Mouse (Mus musculus): ENCODE results near the gene Gm8369. TPM values are rescaled to one million over a fixed set of nuclear protein-coding genes. Genes with fewer than 3 reads are reported as not detected.

The Gm8369 gene
- total and polyA plus RNA-seq, 3 experiments: 0.98 to 2.1 TPM; not detected in 1

DNA sequence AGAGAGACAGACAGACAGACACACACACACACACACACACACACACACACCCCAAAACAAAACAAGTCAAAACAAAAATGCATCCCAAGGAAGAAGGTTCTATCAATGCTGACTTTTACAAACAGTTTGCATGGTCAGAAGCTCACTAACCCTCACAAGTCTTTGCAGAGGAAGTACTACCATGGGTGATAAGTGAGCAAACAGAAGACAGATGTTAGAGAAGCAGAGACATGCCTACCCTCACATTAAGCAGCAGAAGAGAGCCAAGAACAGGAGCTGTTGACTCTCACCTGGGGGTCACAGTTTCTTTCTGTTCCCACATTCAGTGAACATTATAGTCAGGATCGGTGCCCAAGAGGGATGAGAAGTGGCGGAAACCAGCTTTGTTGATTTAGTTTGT lies 6.0 kb upstream of the Gm8369 start:
- TF ChIP-seq CTCF (IDR thresholded peaks at IDR 0.05; ENCODE audit: low read depth, low read length) (no peak), GATA1 (IDR thresholded peaks at IDR 0.05; ENCODE audit: borderline replicate concordance, low read length) (no peak), TAL1 (conservative IDR thresholded peaks at IDR 0.05; ENCODE audit: low read depth, low read length) (no peak), GATA2 (IDR thresholded peaks at IDR 0.05; ENCODE audit: borderline replicate concordance, low read depth, low read length) (no peak), POLR2AphosphoS5 (IDR thresholded peaks at IDR 0.05; ENCODE audit: insufficient replicate concordance, low read depth, low read length) (no peak)

GRCm38 (mm10) chr19:11482684-11483083 lies 3.1 kb upstream of the Gm8369 start:
- no peak for TF ChIP-seq POLR2AphosphoS5 (IDR thresholded peaks at IDR 0.05; ENCODE audit: insufficient replicate concordance, low read depth, low read length)
- Histone ChIP-seq H3K9me3 (replicated peaks) (no peaks in the 10 kb centered on the region), H3K4me3 (ENCODE audit: low read depth, low read length) (no peak overlapping the region), H3K4me1 (ENCODE audit: insufficient read depth, low read depth, low read length) (peaks cover 29% of the 10 kb centered on the region), H3K27me3 (ENCODE audit: insufficient read depth, low read length) (no peaks in the 10 kb centered on the region), H3K36me3 (replicated peaks) (no peaks in the 10 kb centered on the region)
- ATAC-seq (ENCODE audit: extremely low read depth, insufficient number of reproducible peaks, low FRiP score, poor library complexity, severe bottlenecking) (no peak), DNase-seq (ENCODE audit: low spot score) (no peak)

More for the DNA sequence above, 6.0 kb upstream of the Gm8369 start:
- no peaks in the 10 kb centered on the region for H3K36me3 ChIP-seq (replicated peaks)
- H3K27me3 ChIP-seq (ENCODE audit: insufficient read depth, low read length): no peaks in the 10 kb centered on the region
- H3K4me1 ChIP-seq (ENCODE audit: insufficient read depth, low read depth, low read length): peaks cover 12% of the 10 kb centered on the region
- no peak for ATAC-seq (ENCODE audit: extremely low read depth, insufficient number of reproducible peaks, low FRiP score, poor library complexity, severe bottlenecking)
- H3K9me3 ChIP-seq (replicated peaks): no peaks in the 10 kb centered on the region
- no peak for DNase-seq (ENCODE audit: low spot score)
- H3K4me3 ChIP-seq (ENCODE audit: low read depth, low read length): no peak overlapping the region

DNA sequence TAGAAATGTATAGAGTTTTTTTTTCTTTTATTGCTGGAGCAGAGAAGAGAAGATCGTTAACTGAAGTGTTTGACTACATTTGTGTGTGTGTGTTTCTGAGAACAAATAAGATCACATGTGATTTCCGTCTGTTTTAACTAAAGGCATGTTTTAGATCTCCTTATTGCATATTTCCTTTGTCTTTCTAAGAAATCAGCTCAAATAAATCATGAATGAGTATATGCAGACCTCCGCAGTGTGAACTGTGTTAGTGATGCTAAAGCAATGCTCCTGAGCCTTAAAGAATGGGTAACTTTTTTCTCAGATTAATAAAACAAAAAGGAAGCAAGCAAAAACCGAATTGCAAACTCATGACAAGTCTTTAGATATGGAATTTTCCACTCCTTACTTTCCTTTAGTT lies 1.8 kb upstream of the Gm8369 start:
- no peak for TF ChIP-seq GATA1 (IDR thresholded peaks at IDR 0.05; ENCODE audit: borderline replicate concordance, low read length)
- no peak for TF ChIP-seq POLR2AphosphoS5 (IDR thresholded peaks at IDR 0.05; ENCODE audit: insufficient replicate concordance, low read depth, low read length)
- TF ChIP-seq CTCF (IDR thresholded peaks at IDR 0.05; ENCODE audit: low read depth, low read length): no peak
- no peak for TF ChIP-seq GATA2 (IDR thresholded peaks at IDR 0.05; ENCODE audit: borderline replicate concordance, low read depth, low read length)
- TF ChIP-seq TAL1 (conservative IDR thresholded peaks at IDR 0.05; ENCODE audit: low read depth, low read length): no peak
- no peaks in the 10 kb centered on the region for H3K9me3 ChIP-seq (replicated peaks)

DNA sequence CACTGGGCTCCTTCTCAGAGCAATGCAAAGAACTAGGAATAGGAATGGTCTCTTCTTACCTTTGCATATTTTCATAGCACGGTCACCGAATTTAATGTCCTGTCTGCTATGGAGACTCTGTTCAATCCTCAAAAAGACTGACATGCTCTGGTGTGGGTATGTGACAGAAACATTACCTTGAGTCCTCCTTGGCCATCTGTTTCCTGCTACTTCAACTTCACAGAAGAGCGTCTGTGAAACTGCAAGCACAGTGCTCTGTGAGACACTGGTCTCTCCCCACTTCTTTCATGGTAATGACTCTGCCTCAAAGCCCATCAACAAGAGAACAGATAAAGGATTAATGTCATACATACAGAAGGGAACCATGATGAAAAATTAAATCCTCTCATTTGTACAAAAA lies 1.4 kb upstream of the Gm8369 start:
- no peak for TF ChIP-seq TAL1 (conservative IDR thresholded peaks at IDR 0.05; ENCODE audit: low read depth, low read length)
- no peak for TF ChIP-seq CTCF (IDR thresholded peaks at IDR 0.05; ENCODE audit: low read depth, low read length)
- TF ChIP-seq GATA2 (IDR thresholded peaks at IDR 0.05; ENCODE audit: borderline replicate concordance, low read depth, low read length): no peak
- TF ChIP-seq POLR2AphosphoS5 (IDR thresholded peaks at IDR 0.05; ENCODE audit: insufficient replicate concordance, low read depth, low read length): no peak
- TF ChIP-seq GATA1 (IDR thresholded peaks at IDR 0.05; ENCODE audit: borderline replicate concordance, low read length): no peak
- Histone ChIP-seq H3K4me3 (ENCODE audit: low read depth, low read length) (no peak overlapping the region), H3K9me3 (replicated peaks) (no peaks in the 10 kb centered on the region), H3K27me3 (ENCODE audit: insufficient read depth, low read length) (no peaks in the 10 kb centered on the region), H3K4me1 (ENCODE audit: insufficient read depth, low read depth, low read length) (peaks cover 29% of the 10 kb centered on the region), H3K36me3 (replicated peaks) (no peaks in the 10 kb centered on the region)
- ATAC-seq (ENCODE audit: extremely low read depth, insufficient number of reproducible peaks, low FRiP score, poor library complexity, severe bottlenecking) (no peak), DNase-seq (ENCODE audit: low spot score) (no peak)

More for the DNA sequence above, 1.8 kb upstream of the Gm8369 start:
- no peak for ATAC-seq (ENCODE audit: extremely low read depth, insufficient number of reproducible peaks, low FRiP score, poor library complexity, severe bottlenecking)
- H3K27me3 ChIP-seq (ENCODE audit: insufficient read depth, low read length): no peaks in the 10 kb centered on the region
- H3K36me3 ChIP-seq (replicated peaks): no peaks in the 10 kb centered on the region
- no peak overlapping the region for H3K4me3 ChIP-seq (ENCODE audit: low read depth, low read length)
- H3K4me1 ChIP-seq (ENCODE audit: insufficient read depth, low read depth, low read length): peaks cover 29% of the 10 kb centered on the region
- no peak for DNase-seq (ENCODE audit: low spot score)

DNA sequence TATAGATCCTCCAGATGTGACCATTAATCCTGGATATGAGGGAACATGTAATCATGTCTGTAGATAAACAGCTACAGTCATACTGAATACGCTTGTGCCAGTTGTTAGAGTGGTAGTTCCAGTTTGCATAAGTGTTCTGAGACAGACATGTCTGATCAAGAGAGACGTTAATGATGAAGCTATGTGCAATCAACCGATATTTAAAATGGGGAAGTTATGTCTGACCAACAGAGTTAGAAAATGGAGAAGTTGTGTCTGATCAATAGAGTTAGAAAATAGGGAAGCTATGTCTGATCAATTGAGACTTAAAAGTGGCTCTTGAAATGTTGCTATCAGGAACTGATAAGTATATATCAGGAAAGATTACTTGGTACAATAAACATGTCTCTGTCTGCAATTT lies 472 bp upstream of the Gm8369 start:
- peaks cover 23% of the 10 kb centered on the region for H3K4me1 ChIP-seq (ENCODE audit: insufficient read depth, low read depth, low read length)
- H3K36me3 ChIP-seq (replicated peaks): no peaks in the 10 kb centered on the region
- no peak overlapping the region for H3K4me3 ChIP-seq (ENCODE audit: low read depth, low read length)
- H3K27me3 ChIP-seq (ENCODE audit: insufficient read depth, low read length): no peaks in the 10 kb centered on the region
- peak; percentile 86 for ATAC-seq (ENCODE audit: extremely low read depth, insufficient number of reproducible peaks, low FRiP score, poor library complexity, severe bottlenecking)
- H3K9me3 ChIP-seq (replicated peaks): no peaks in the 10 kb centered on the region
- TF ChIP-seq GATA2 (IDR thresholded peaks at IDR 0.05; ENCODE audit: borderline replicate concordance, low read depth, low read length) (no peak), GATA1 (IDR thresholded peaks at IDR 0.05; ENCODE audit: borderline replicate concordance, low read length) (no peak)
- DNase-seq (ENCODE audit: low spot score): peak; percentile 18

- no peak for TF ChIP-seq GATA2 (IDR thresholded peaks at IDR 0.05; ENCODE audit: borderline replicate concordance, low read depth, low read length)
- no peak for TF ChIP-seq TAL1 (conservative IDR thresholded peaks at IDR 0.05; ENCODE audit: low read depth, low read length)
- no peak for TF ChIP-seq GATA1 (IDR thresholded peaks at IDR 0.05; ENCODE audit: borderline replicate concordance, low read length)
- no peak for TF ChIP-seq CTCF (IDR thresholded peaks at IDR 0.05; ENCODE audit: low read depth, low read length)
- no peak for TF ChIP-seq POLR2AphosphoS5 (IDR thresholded peaks at IDR 0.05; ENCODE audit: insufficient replicate concordance, low read depth, low read length)
- Histone ChIP-seq H3K9me3 (replicated peaks) (no peaks in the 10 kb centered on the region), H3K36me3 (replicated peaks) (no peaks in the 10 kb centered on the region), H3K4me1 (ENCODE audit: insufficient read depth, low read depth, low read length) (peaks cover 25% of the 10 kb centered on the region), H3K4me3 (ENCODE audit: low read depth, low read length) (no peak overlapping the region), H3K27me3 (ENCODE audit: insufficient read depth, low read length) (no peaks in the 10 kb centered on the region)
- ATAC-seq (ENCODE audit: extremely low read depth, insufficient number of reproducible peaks, low FRiP score, poor library complexity, severe bottlenecking): no peak
- DNase-seq (ENCODE audit: low spot score): no peak
These were observed 861 bp downstream of the Gm8369 start for GRCm38 (mm10) chr19:11486599-11486998.

All from G1E (cell line).